Mouse (Mus musculus) forebrain, embryonic 14.5 days (tissue): ENCODE data around the gene Pml. TPM values are rescaled to one million over a fixed set of nuclear protein-coding genes. Genes with fewer than 3 reads are reported as not detected.

Experiments
- ATAC-seq: fragments of 200-750 bp; cut with Nextera tagmentation; 2 replicates; pipeline ENCODE4 v1.8.0; 2017; ENCODE audit warnings: mild to moderate bottlenecking, moderate library complexity
- DNase-seq: peaks from one replicate; pipeline ENCODE4 v3.0.0-alpha.2; 2015; ENCODE audit warnings: low spot score
- H3K27ac ChIP-seq: fragments of 300-500 bp; sonication (generic); 2 replicates; pipeline ENCODE4 v1.5.1; 2014; ENCODE audit warnings: low read depth, mild to moderate bottlenecking, control low read depth, low read length, moderate library complexity
- H3K27me3 ChIP-seq: fragments of 300-500 bp; sonication (generic); replicated peaks from 2 replicates; pipeline ENCODE4 v1.6.1; 2014; ENCODE audit warnings: low read length, control low read depth, mixed read lengths; ENCODE audit not compliant: control insufficient read depth, insufficient read depth
- H3K36me3 ChIP-seq: fragments of 300-500 bp; sonication (generic); 2 replicates; pipeline ENCODE4 v1.6.1; 2014; ENCODE audit warnings: low read length, control low read depth; ENCODE audit not compliant: control insufficient read depth, insufficient read depth
- H3K4me1 ChIP-seq: fragments of 300-500 bp; sonication (generic); 2 replicates; pipeline ENCODE4 v1.6.1; 2014; ENCODE audit warnings: antibody characterized with exemption, low read length, control low read depth; ENCODE audit not compliant: control insufficient read depth, insufficient read depth
- H3K4me2 ChIP-seq: fragments of 300-500 bp; sonication (generic); 2 replicates; pipeline ENCODE4 v1.6.1; 2014; ENCODE audit warnings: mild to moderate bottlenecking, control low read depth, low read length
- H3K4me3 ChIP-seq: fragments of 300-500 bp; sonication (generic); 2 replicates; pipeline ENCODE4 v1.5.1; 2014; ENCODE audit warnings: low read depth, low read length, control low read depth
- H3K9ac ChIP-seq: fragments of 300-500 bp; sonication (generic); 2 replicates; pipeline ENCODE4 v1.6.1; 2014; ENCODE audit warnings: mild to moderate bottlenecking, low read length, control low read depth, moderate library complexity
- H3K9me3 ChIP-seq: fragments of 300-500 bp; sonication (generic); replicated peaks from 2 replicates; pipeline ENCODE4 v1.6.1; 2016; ENCODE audit warnings: low read length, control low read depth, mixed read lengths; ENCODE audit not compliant: control insufficient read depth
- WGBS: fragments of 180-500 bp; shearing (Covaris S2); extraction: QIAGEN DNeasy Blood & Tissue Kit; methylation state at CpG from one replicate; pipeline ENCODE4 v1.1.7; 2014; 5-methylcytosine and 5-hydroxymethylcytosine counted together
- microRNA-seq: library from miRNA; unstranded; fragments of <30 nt; microRNA quantifications from one replicate; pipeline ENCODE4, GENCODE M21; 2016
- polyA plus RNA-seq: library from polyadenylated mRNA; unstranded; fragments of >200 nt; fragmentation: Nextera tagmentation; extraction: Ambion mirVana; gene quantifications from 2 replicates; pipeline ENCODE4 v1.2.1, GENCODE M21; 2014

The Pml gene
- polyA plus RNA-seq, 1 experiment from 2014 or later = 5.3 TPM

DNA sequence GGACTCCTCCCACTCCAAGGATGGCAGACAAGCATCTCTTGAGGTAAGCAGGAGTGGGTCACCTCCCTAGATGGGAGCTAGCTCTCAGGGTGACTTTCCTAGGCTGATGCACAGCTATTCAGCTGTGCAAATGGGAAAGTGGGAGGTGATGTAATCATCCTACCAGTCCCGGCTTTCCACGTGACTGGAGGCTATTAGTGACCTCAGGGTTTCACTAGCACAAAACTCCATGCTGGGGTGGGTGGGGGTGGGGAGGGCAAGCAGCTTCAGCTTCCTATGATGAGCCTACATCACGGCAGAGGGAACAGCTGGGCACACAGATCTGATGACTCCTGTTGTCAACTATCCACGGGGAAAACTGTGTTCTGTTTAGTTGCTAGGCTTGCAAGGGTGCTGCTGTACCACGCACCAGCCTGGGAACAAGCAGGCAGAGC, 74.8 kb downstream of the Pml start:
- no peak overlapping the region for H3K4me2 ChIP-seq
- no peaks in the 10 kb centered on the region for H3K36me3 ChIP-seq
- H3K9ac ChIP-seq = no peak overlapping the region
- H3K27ac ChIP-seq = peak overlapping the region; percentile 83
- no peaks in the 10 kb centered on the region for H3K9me3 ChIP-seq
- H3K27me3 ChIP-seq = no peaks in the 10 kb centered on the region
- no peak overlapping the region for H3K4me3 ChIP-seq
- 26% methylated on average over 5 of the region's 5 CpGs for WGBS
- ATAC-seq = peak; percentile 42; the same call in 1 of the 2 replicates
- H3K4me1 ChIP-seq = peaks cover 12% of the 10 kb centered on the region; the same call in 1 of the 2 replicates
- DNase-seq = peak; percentile 48

DNA sequence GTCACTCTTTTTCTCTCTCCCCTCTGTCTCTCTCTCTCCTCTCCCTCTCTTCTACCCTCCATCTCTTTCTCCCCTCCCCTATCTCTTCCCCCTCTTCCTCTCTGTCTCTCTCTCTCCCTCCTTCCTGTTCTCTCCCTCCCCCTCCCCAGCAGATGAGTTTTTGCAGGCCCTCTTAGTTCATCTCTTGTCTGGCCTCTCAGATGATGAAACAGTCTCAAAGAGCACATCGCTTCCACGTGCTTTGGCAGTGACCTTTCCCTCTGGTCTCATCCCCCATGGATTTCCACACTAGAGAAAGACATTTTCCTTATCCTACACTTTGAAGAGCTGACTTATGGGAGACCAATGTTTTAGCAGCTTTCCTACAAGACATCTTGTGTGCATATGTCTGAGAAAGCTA, 76.7 kb downstream of the Pml start:
- H3K36me3 ChIP-seq = no peaks in the 10 kb centered on the region
- WGBS = 84% methylated on average over 2 of the region's 2 CpGs

GRCm38 (mm10) chr9:58169426-58169825, 80.2 kb downstream of the Pml start:
- no peak overlapping the region for H3K27ac ChIP-seq
- 73% methylated on average over 6 of the region's 6 CpGs for WGBS
- no peak for ATAC-seq
- H3K4me1 ChIP-seq = 0 out of 2 replicates have a peak, but pooled peaks cover 2% of the 10 kb centered on the region
- H3K9ac ChIP-seq = no peak overlapping the region
- no peaks in the 10 kb centered on the region for H3K36me3 ChIP-seq
- H3K27me3 ChIP-seq = no peaks in the 10 kb centered on the region
- no peak overlapping the region for H3K4me2 ChIP-seq
- peak; percentile 57 for DNase-seq
- H3K4me3 ChIP-seq = no peak overlapping the region
- no peaks in the 10 kb centered on the region for H3K9me3 ChIP-seq

More for the DNA sequence above, 76.7 kb downstream of the Pml start:
- no peak for DNase-seq
- H3K4me2 ChIP-seq = no peak overlapping the region
- H3K27ac ChIP-seq = no peak overlapping the region
- H3K4me3 ChIP-seq = no peak overlapping the region
- ATAC-seq = no peak
- H3K4me1 ChIP-seq = peaks cover 14% of the 10 kb centered on the region; the same call in 1 of the 2 replicates
- no peaks in the 10 kb centered on the region for H3K27me3 ChIP-seq
- H3K9me3 ChIP-seq = no peaks in the 10 kb centered on the region
- H3K9ac ChIP-seq = no peak overlapping the region

- DNase-seq = no peak
- Histone ChIP-seq H3K4me1 (0 out of 2 replicates have a peak, but pooled peaks cover 2% of the 10 kb centered on the region), H3K4me3 (no peak overlapping the region), H3K4me2 (no peak overlapping the region), H3K9me3 (no peaks in the 10 kb centered on the region), H3K9ac (no peak overlapping the region), H3K36me3 (no peaks in the 10 kb centered on the region), H3K27ac (no peak overlapping the region), H3K27me3 (no peaks in the 10 kb centered on the region)
- ATAC-seq = no peak
- 77% methylated on average over 3 of the region's 3 CpGs for WGBS
Measured at GRCm38 (mm10) chr9:58168880-58169279, 80.7 kb downstream of the Pml start.

Small RNAs within 50 kb of the gene (microRNA-seq; reads per million reads assigned to microRNA genes)
- gene Mir6385 = not detected

Other genes with a start within 250 kb of the Pml start
- 0.15 and 0.54 TPM in 2 replicates for gene Cyp11a1, start 243.4 kb downstream of the Pml start, polyA plus RNA-seq
- gene Stra6, start 186.0 kb downstream of the Pml start, polyA plus RNA-seq = 9.9 and 11.1 TPM in 2 replicates
- 0.48 and 1.1 TPM in 2 replicates for gene Ccdc33, start 131.0 kb downstream of the Pml start, polyA plus RNA-seq
- gene Islr, start 45.5 kb downstream of the Pml start, polyA plus RNA-seq = 13.5 and 20.1 TPM in 2 replicates
- gene Islr2, start 45.5 kb downstream of the Pml start, polyA plus RNA-seq = 118 and 123 TPM in 2 replicates
- 75.1 and 81.1 TPM in 2 replicates for gene Stoml1, start 3.4 kb upstream of the Pml start, polyA plus RNA-seq
- 9.2 and 11.1 TPM in 2 replicates for gene Loxl1, start 63.4 kb upstream of the Pml start, polyA plus RNA-seq
- gene Tbc1d21, start 120.7 kb upstream of the Pml start, polyA plus RNA-seq = not detected in 2 replicates
- 8.0 and 8.1 TPM in 2 replicates for gene Insyn1, start 238.8 kb upstream of the Pml start, polyA plus RNA-seq